Mouse (Mus musculus) CH12.LX (cell line): ENCODE results near the gene Trappc11. TPM values are rescaled to one million over a fixed set of nuclear protein-coding genes. Genes with fewer than 3 reads are reported as not detected.

Source experiments
- DNase-seq: peaks from one replicate; pipeline ENCODE4 v3.0.0-alpha.2; 2013; ENCODE audit errors: extremely low read depth
- H3K27ac ChIP-seq: 2 replicates; pipeline ENCODE4 v1.5.1; 2012; ENCODE audit warnings: low read depth, mild to moderate bottlenecking, control low read depth, moderate library complexity; ENCODE audit not compliant: insufficient read depth
- H3K27me3 ChIP-seq: replicated peaks from 2 replicates; pipeline ENCODE3; 2012; ENCODE audit warnings: inconsistent platforms
- H3K36me3 ChIP-seq, 2 experiments: replicated peaks in 1 of 2; 2 replicates each; pipeline versions ENCODE3 to v1.6.1; 2012; ENCODE audit warnings: inconsistent platforms in 1 of 2, low read length in 1 of 2, mild to moderate bottlenecking in 1 of 2, mixed read lengths in 1 of 2, moderate library complexity in 1 of 2; ENCODE audit not compliant: control insufficient read depth in 1 of 2, insufficient read depth in 1 of 2
- H3K4me1 ChIP-seq, 2 experiments: 2 replicates each; pipeline ENCODE4 v1.6.1; 2012; ENCODE audit warnings: inconsistent platforms in 1 of 2, moderate library complexity in 1 of 2; ENCODE audit not compliant: insufficient read depth in 2 of 2, control insufficient read depth in 1 of 2
- H3K4me2 ChIP-seq: 2 replicates; pipeline ENCODE4 v1.6.1; 2012; ENCODE audit warnings: low read depth, mild to moderate bottlenecking, control low read depth; ENCODE audit not compliant: poor library complexity, insufficient read depth, severe bottlenecking
- H3K4me3 ChIP-seq, 3 experiments: fragments of 150-350 bp in 1 of 3; sonication (generic) in 1 of 3; replicated peaks in 1 of 3; 2 replicates each; pipeline versions ENCODE3 to v1.5.1; 2011 to 2012; ENCODE audit warnings: low read depth in 2 of 3, low read length in 2 of 3, mild to moderate bottlenecking in 2 of 3, moderate library complexity in 2 of 3, control low read depth in 1 of 3, improper control_type of control experiment in 1 of 3, inconsistent platforms in 1 of 3, mixed read lengths in 1 of 3; ENCODE audit not compliant: poor library complexity in 1 of 3
- H3K79me2 ChIP-seq: replicated peaks from 2 replicates; pipeline ENCODE4 v1.6.1; 2012; ENCODE audit warnings: mild to moderate bottlenecking, moderate library complexity; ENCODE audit not compliant: control insufficient read depth, poor library complexity, insufficient read depth, severe bottlenecking; ENCODE audit errors: extremely low read depth
- H3K9ac ChIP-seq: 2 replicates; pipeline ENCODE4 v1.6.1; 2012; ENCODE audit warnings: low read depth, mild to moderate bottlenecking, control low read depth, moderate library complexity; ENCODE audit not compliant: insufficient read depth
- H3K9me3 ChIP-seq: replicated peaks from 2 replicates; pipeline ENCODE3; 2012; ENCODE audit warnings: low read length, inconsistent platforms, mixed read lengths
- BHLHE40 ChIP-seq: IDR thresholded peaks from 2 replicates; pipeline ENCODE4 v1.6.1; 2011; ENCODE audit warnings: mild to moderate bottlenecking, low read depth, low read length, improper control_type of control experiment
- ELF1 ChIP-seq: IDR thresholded peaks from 2 replicates; pipeline ENCODE4 v1.6.1; 2014; ENCODE audit warnings: low read depth, mild to moderate bottlenecking, inconsistent platforms, low read length, improper control_type of control experiment
- EP300 ChIP-seq: IDR thresholded peaks from 2 replicates; pipeline ENCODE4 v1.6.1; 2011; ENCODE audit warnings: low read length, improper control_type of control experiment
- IRF4 ChIP-seq: IDR thresholded peaks from 2 replicates; pipeline ENCODE4 v1.6.1; 2014; ENCODE audit warnings: low read depth, mild to moderate bottlenecking, inconsistent platforms, low read length, improper control_type of control experiment
- JUND ChIP-seq: conservative IDR thresholded peaks from 2 replicates; pipeline ENCODE4 v1.6.1; 2011; ENCODE audit warnings: low read depth, low read length, improper control_type of control experiment
- KAT2A ChIP-seq: IDR thresholded peaks from 2 replicates; pipeline ENCODE4 v1.6.1; 2012; ENCODE audit warnings: low read length, improper control_type of control experiment, inconsistent platforms; ENCODE audit not compliant: insufficient replicate concordance
- MAFK ChIP-seq: IDR thresholded peaks from 2 replicates; pipeline ENCODE4 v1.6.1; 2011; ENCODE audit warnings: low read length, improper control_type of control experiment; ENCODE audit not compliant: insufficient replicate concordance
- MAX ChIP-seq: IDR thresholded peaks from 2 replicates; pipeline ENCODE4 v1.6.1; 2011; ENCODE audit warnings: low read length, improper control_type of control experiment
- MEF2A ChIP-seq: IDR thresholded peaks from 2 replicates; pipeline ENCODE4 v1.6.1; 2014; ENCODE audit warnings: low read depth, mild to moderate bottlenecking, inconsistent platforms, low read length, improper control_type of control experiment, borderline replicate concordance
- MXI1 ChIP-seq: IDR thresholded peaks from 2 replicates; pipeline ENCODE4 v1.6.1; 2011; ENCODE audit warnings: mild to moderate bottlenecking, low read depth, low read length, improper control_type of control experiment
- NELFE ChIP-seq: IDR thresholded peaks from 2 replicates; pipeline ENCODE4 v1.6.1; 2011; ENCODE audit warnings: low read depth, low read length, improper control_type of control experiment
- PAX5 ChIP-seq: IDR thresholded peaks from 2 replicates; pipeline ENCODE4 v1.6.1; 2012; ENCODE audit warnings: low read length, inconsistent platforms, mixed read lengths
- RCOR1 ChIP-seq: conservative IDR thresholded peaks from 2 replicates; pipeline ENCODE4 v1.6.1; 2012; ENCODE audit warnings: low read depth, mild to moderate bottlenecking, inconsistent platforms, low read length, improper control_type of control experiment
- UBTF ChIP-seq: IDR thresholded peaks from 2 replicates; pipeline ENCODE4 v1.6.1; 2012; ENCODE audit warnings: low read depth, mild to moderate bottlenecking, inconsistent platforms, low read length, improper control_type of control experiment, moderate library complexity
- USF1 ChIP-seq: IDR thresholded peaks from 2 replicates; pipeline ENCODE4 v1.6.1; 2014; ENCODE audit warnings: low read depth, mild to moderate bottlenecking, inconsistent platforms, low read length, improper control_type of control experiment
- ZKSCAN1 ChIP-seq: IDR thresholded peaks from 2 replicates; pipeline ENCODE4 v1.6.1; 2012; ENCODE audit warnings: low read depth, inconsistent platforms, low read length, improper control_type of control experiment, borderline replicate concordance
- dilution Hi-C: fragments of 300-500 bp; cut with MboI; formaldehyde crosslinking; loops from 2 replicates; pipeline ENCODE4 v1.14.3; 2020; ENCODE audit warnings: low sequenced_read_pairs; ENCODE audit not compliant: extremely low pct_unique_long_range_greater_than_20kb, extremely low pct_ligation_motif_present
- in situ Hi-C: fragments of 300-500 bp; cut with MboI; formaldehyde crosslinking; loops from 3 replicates; pipeline ENCODE4 v1.14.3; 2019; ENCODE audit warnings: low sequenced_read_pairs, low pct_ligation_motif_present, low pct_unique_long_range_greater_than_20kb, mixed read lengths
- polyA plus RNA-seq: library from polyadenylated mRNA; unstranded; fragments of >175 nt; gene quantifications from 2 replicates; pipeline ENCODE4 v1.2.1, GENCODE M21; 2012; ENCODE audit warnings: low read depth; ENCODE audit not compliant: insufficient read length
- total RNA-seq, 2 experiments: library from RNA; depleted of rRNA; stranded (reverse); fragments of 300-350 nt in 1 of 2; fragments of >200 nt in 1 of 2; gene quantifications; 2 replicates each; pipeline ENCODE4 v1.2.3; 2012 to 2014

Trappc11 gene
- total and polyA plus RNA-seq, 3 experiments = 16.3 to 24.6 (median 20.8) TPM

DNA sequence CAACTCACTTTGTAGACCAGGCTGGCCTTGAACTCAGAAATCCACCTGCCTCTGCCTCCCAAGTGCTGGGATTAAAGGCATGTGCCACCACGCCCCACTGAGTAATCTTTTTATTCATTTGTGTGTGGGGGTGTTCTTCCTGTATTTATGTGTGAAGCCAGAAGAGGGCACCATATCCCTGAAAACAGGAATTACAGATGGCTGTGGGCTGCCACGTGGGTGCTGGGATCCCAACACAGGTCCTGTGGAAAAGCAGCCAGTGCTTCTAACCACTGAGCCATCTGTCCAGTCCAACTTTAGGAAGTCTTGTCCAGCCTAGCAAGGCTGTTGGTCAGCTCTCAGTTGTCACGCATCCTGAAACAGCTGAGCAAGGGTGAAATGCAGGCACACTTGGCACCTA is 46.0 kb downstream of the Trappc11 start:
- dilution Hi-C loops (no loop called here), in situ Hi-C loops (no loop called here)

DNA sequence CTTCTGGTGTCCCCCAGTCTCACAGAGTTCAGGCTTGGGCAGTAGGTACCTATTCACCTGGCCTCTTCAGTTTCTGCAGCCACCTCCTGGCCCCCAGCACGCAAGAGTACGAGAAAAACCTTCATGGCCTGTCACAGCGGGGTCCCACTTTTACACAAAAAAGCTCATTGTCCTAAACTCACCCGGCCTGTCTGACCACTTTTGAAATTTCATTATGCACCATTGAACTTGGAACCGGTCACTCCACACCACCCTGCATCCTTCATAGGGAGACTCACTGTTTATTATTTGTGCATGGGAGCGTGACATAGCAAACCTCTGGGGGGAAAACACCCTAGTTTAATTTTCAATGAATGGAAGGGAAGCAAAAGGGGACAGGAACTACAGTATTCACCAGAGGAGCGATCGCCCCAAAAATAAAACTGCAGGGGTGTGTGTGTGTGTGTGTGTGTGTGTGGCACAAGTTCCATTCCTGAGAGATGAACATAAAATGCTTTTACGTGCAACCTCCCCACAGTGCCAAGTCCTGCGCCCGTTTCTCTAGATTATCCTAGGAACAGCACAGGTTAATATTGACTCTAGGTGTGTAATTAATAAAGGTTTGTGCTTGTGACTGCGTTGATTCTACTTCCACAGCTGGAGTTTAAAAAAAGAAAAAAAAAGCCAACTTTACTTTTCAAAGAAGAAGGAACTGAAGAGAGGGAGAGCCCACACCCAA is 50.8 kb downstream of the Trappc11 start:
- H3K4me3 ChIP-seq = no peak overlapping the region
- H3K4me1 ChIP-seq = no peaks in the 10 kb centered on the region
- H3K27ac ChIP-seq = no peak overlapping the region
- TF ChIP-seq MAX (no peak), NELFE (no peak), BHLHE40 (no peak), JUND (no peak)
- DNase-seq = no peak
- no peaks in the 10 kb centered on the region for H3K27me3 ChIP-seq
- H3K4me2 ChIP-seq = no peak overlapping the region
- peaks cover 0 to 4% of the 10 kb centered on the region in 2 experiments for H3K36me3 ChIP-seq
- dilution Hi-C loops = no loop called here
- H3K9ac ChIP-seq = no peak overlapping the region
- H3K79me2 ChIP-seq = no peaks in the 10 kb centered on the region
- in situ Hi-C loops = no loop called here
- peaks cover 3% of the 10 kb centered on the region for H3K9me3 ChIP-seq

More for the DNA sequence above, 46.0 kb downstream of the Trappc11 start:
- H3K9me3 ChIP-seq = peaks cover 6% of the 10 kb centered on the region
- H3K79me2 ChIP-seq = no peaks in the 10 kb centered on the region
- H3K4me2 ChIP-seq = no peak overlapping the region
- no peaks in the 10 kb centered on the region for H3K27me3 ChIP-seq
- H3K4me3 ChIP-seq = no peak overlapping the region
- no peak overlapping the region for H3K9ac ChIP-seq
- H3K27ac ChIP-seq = no peak overlapping the region
- no peaks in the 10 kb centered on the region for H3K4me1 ChIP-seq
- TF ChIP-seq UBTF (no peak), MEF2A (no peak), MAFK (no peak), ZKSCAN1 (no peak), KAT2A (no peak), ELF1 (no peak), BHLHE40 (no peak), MXI1 (no peak), USF1 (no peak), PAX5 (no peak), EP300 (no peak), RCOR1 (no peak), IRF4 (no peak)
- peaks cover 25 to 43% of the 10 kb centered on the region in 2 experiments for H3K36me3 ChIP-seq
- DNase-seq = no peak
